9 mouse cellular contexts compared by ENCODE assay signal in the genomic region with DNA sequence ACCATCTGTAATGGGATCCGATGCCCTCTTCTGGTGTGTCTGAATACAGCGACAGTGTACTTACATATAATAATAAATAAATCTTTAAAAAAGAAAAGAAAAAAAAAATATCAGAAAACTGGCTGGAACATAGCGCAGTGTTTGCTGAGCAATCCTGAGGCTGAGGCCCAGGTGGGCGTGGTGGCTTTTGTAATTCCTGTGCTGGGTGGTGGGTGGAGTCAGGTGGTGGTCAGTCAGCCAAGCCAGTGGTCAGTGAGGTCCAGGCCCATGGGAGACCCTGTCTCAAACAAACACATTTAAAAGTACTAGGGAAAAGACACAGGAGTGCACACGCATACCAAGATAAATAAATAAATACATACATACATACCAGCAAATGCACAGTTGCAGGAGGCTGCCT. TPM values are rescaled to one million over a fixed set of nuclear protein-coding genes. Genes with fewer than 3 reads are reported as not detected.
DNase-seq lines count a peak whose midpoint lies in the region; ATAC-seq and TF ChIP-seq lines count a peak whose summit lies in the region.
"Had no signal": no experiment of that assay in that cellular context is flagged by ENCODE, and none has a peak within 500 bp of the region (broad histone marks: within the 10 kb centered on the region; RNA-seq: fewer than 3 reads in every experiment).

No protein-coding gene starts in this region.

- no peak overlapping the region for H3K4me2 ChIP-seq in limb, embryonic 12.5 days
- H3K4me2 ChIP-seq in hindbrain, embryonic 16.5 days (ENCODE audit: low read length): no peak overlapping the region
- H3K4me2 ChIP-seq in neural tube, embryonic 15.5 days: no peak overlapping the region

- no peaks in the 10 kb centered on the region for H3K36me3 ChIP-seq in limb, embryonic 12.5 days
- H3K36me3 ChIP-seq in limb, embryonic 10.5 days: no peaks in the 10 kb centered on the region
- no peaks in the 10 kb centered on the region for H3K36me3 ChIP-seq in hindbrain, embryonic 16.5 days (ENCODE audit: control insufficient read depth, insufficient read depth, low read length)
- peaks cover 12% of the 10 kb centered on the region for H3K36me3 ChIP-seq in neural tube, embryonic 15.5 days

- intact Hi-C loops in gastrocnemius, adult 2 months (cut with DNase I): no loop called here

- no peak overlapping the region for H3K4me3 ChIP-seq in limb, embryonic 12.5 days (replicated peaks)
- no peak overlapping the region for H3K4me3 ChIP-seq in limb, embryonic 10.5 days
- no peak overlapping the region for H3K4me3 ChIP-seq in gastrocnemius, adult 2 months
- H3K4me3 ChIP-seq in hindbrain, embryonic 16.5 days (ENCODE audit: low read length): no peak overlapping the region
- no peak overlapping the region for H3K4me3 ChIP-seq in neural tube, embryonic 15.5 days (replicated peaks)
- H3K4me3 ChIP-seq: megakaryocyte, embryonic 14.5 days had no signal

- H3K27me3 ChIP-seq in limb, embryonic 12.5 days: no peaks in the 10 kb centered on the region
- H3K27me3 ChIP-seq in limb, embryonic 10.5 days (ENCODE audit: low read depth, poor library complexity, severe bottlenecking): no peaks in the 10 kb centered on the region
- H3K27me3 ChIP-seq in hindbrain, embryonic 16.5 days (replicated peaks; ENCODE audit: control insufficient read depth, insufficient read depth, low read length): no peaks in the 10 kb centered on the region
- no peaks in the 10 kb centered on the region for H3K27me3 ChIP-seq in neural tube, embryonic 15.5 days (replicated peaks)

- no peaks in the 10 kb centered on the region for H3K4me1 ChIP-seq in limb, embryonic 12.5 days (replicated peaks)
- H3K4me1 ChIP-seq in limb, embryonic 10.5 days: peaks cover 8% of the 10 kb centered on the region; the same call in 1 of the 2 replicates
- H3K4me1 ChIP-seq in hindbrain, embryonic 16.5 days (ENCODE audit: control insufficient read depth, insufficient read depth, low read depth, low read length): no peaks in the 10 kb centered on the region; the same call in 1 of the 2 replicates
- H3K4me1 ChIP-seq in neural tube, embryonic 15.5 days: peaks cover 15% of the 10 kb centered on the region

- no peak overlapping the region for H3K9ac ChIP-seq in limb, embryonic 12.5 days (replicated peaks)
- no peak overlapping the region for H3K9ac ChIP-seq in hindbrain, embryonic 16.5 days (ENCODE audit: low read depth, low read length)
- no peak overlapping the region for H3K9ac ChIP-seq in neural tube, embryonic 15.5 days (replicated peaks)

- no peak for ATAC-seq in limb, embryonic 12.5 days (ENCODE audit: insufficient number of reproducible peaks, insufficient read depth, low FRiP score, low TSS enrichment, low read depth)
- ATAC-seq in hindbrain, embryonic 16.5 days: no peak
- no peak for ATAC-seq in neural tube, embryonic 15.5 days (ENCODE audit: low FRiP score)

- H3K9me3 ChIP-seq in limb, embryonic 12.5 days: no peaks in the 10 kb centered on the region
- no peaks in the 10 kb centered on the region for H3K9me3 ChIP-seq in limb, embryonic 10.5 days (replicated peaks)
- H3K9me3 ChIP-seq in hindbrain, embryonic 16.5 days (ENCODE audit: control insufficient read depth, low read length): no peaks in the 10 kb centered on the region
- no peaks in the 10 kb centered on the region for H3K9me3 ChIP-seq in neural tube, embryonic 15.5 days (replicated peaks)
- H3K9me3 ChIP-seq: megakaryocyte, embryonic 14.5 days had no signal

- H3K27ac ChIP-seq in limb, embryonic 12.5 days: peak overlapping the region; percentile 54; the same call in 1 of the 2 replicates
- H3K27ac ChIP-seq in limb, embryonic 10.5 days: no peak overlapping the region
- peak overlapping the region; percentile 80 for H3K27ac ChIP-seq in gastrocnemius, adult 2 months
- peak overlapping the region; percentile 54; the same call in 1 of the 2 replicates for H3K27ac ChIP-seq in hindbrain, embryonic 16.5 days (ENCODE audit: low read depth, low read length)
- H3K27ac ChIP-seq in neural tube, embryonic 15.5 days (replicated peaks): peak overlapping the region; percentile 69

- 92% methylated on average over 5 of the region's 5 CpGs for WGBS in limb, embryonic 12.5 days
- WGBS in limb, embryonic 10.5 days: 95% methylated on average over 5 of the region's 5 CpGs
- 94% methylated on average over 5 of the region's 5 CpGs for WGBS in hindbrain, embryonic 16.5 days
- WGBS in neural tube, embryonic 15.5 days: 86% methylated on average over 5 of the region's 5 CpGs

- no peak for DNase-seq in limb, embryonic 10.5 days (ENCODE audit: low spot score)
- DNase-seq in gastrocnemius, adult 2 months: peak; percentile 83
- DNase-seq in natural killer cell, adult 2 months (ENCODE audit: low spot score in 2 of 2): no peak
- no peak for DNase-seq in kidney, postnatal 36 days
- DNase-seq in right cerebral cortex, postnatal 25 days: no peak

- no peak for TF ChIP-seq CTCF in gastrocnemius, adult 2 months (IDR thresholded peaks at IDR 0.05)

RNA-seq across cellular contexts. Expression of a gene that starts 5.5 kb away (rescaled TPM):
- polyA plus RNA-seq in limb, embryonic 12.5 days (2016; fragmentation: Nextera tagmentation; extraction: Ambion mirVana): 121 and 122 TPM in 2 replicates
- polyA plus RNA-seq in limb, embryonic 10.5 days (2016; fragmentation: Nextera tagmentation; extraction: Ambion mirVana): 159 and 173 TPM in 2 replicates
- 10 to 100 TPM; 14.4 to 19.1 TPM for total RNA-seq in gastrocnemius, adult 2 months (2021)
- polyA plus RNA-seq in hindbrain, embryonic 16.5 days (2015; fragmentation: Nextera tagmentation; extraction: Ambion mirVana): 122 and 123 TPM in 2 replicates
- polyA plus RNA-seq in neural tube, embryonic 15.5 days (2015; fragmentation: Nextera tagmentation; extraction: Ambion mirVana): 107 and 121 TPM in 2 replicates

RNA-seq across cellular contexts. Expression of a gene that starts 34.7 kb away (rescaled TPM):
- 46.9 and 47.9 TPM in 2 replicates for polyA plus RNA-seq in limb, embryonic 12.5 days (2016; fragmentation: Nextera tagmentation; extraction: Ambion mirVana)
- polyA plus RNA-seq in limb, embryonic 10.5 days (2016; fragmentation: Nextera tagmentation; extraction: Ambion mirVana): 56.2 and 59.6 TPM in 2 replicates
- 1 to 10 TPM; 6.5 to 7.0 TPM for total RNA-seq in gastrocnemius, adult 2 months (2021)
- polyA plus RNA-seq in hindbrain, embryonic 16.5 days (2015; fragmentation: Nextera tagmentation; extraction: Ambion mirVana): 18.9 TPM in 2 replicates
- 17.3 and 18.6 TPM in 2 replicates for polyA plus RNA-seq in neural tube, embryonic 15.5 days (2015; fragmentation: Nextera tagmentation; extraction: Ambion mirVana)

RNA-seq across cellular contexts. Expression of a gene that starts 45.5 kb away (rescaled TPM):
- 0.33 and 0.87 TPM in 2 replicates for polyA plus RNA-seq in limb, embryonic 12.5 days (2016; fragmentation: Nextera tagmentation; extraction: Ambion mirVana)
- polyA plus RNA-seq in limb, embryonic 10.5 days (2016; fragmentation: Nextera tagmentation; extraction: Ambion mirVana): 0.23 and 0.24 TPM in 2 replicates
- total RNA-seq in gastrocnemius, adult 2 months (2021): under 1 TPM; 0.36 to 0.51 TPM
- polyA plus RNA-seq in hindbrain, embryonic 16.5 days (2015; fragmentation: Nextera tagmentation; extraction: Ambion mirVana): 0.41 and 0.64 TPM in 2 replicates
- polyA plus RNA-seq in neural tube, embryonic 15.5 days (2015; fragmentation: Nextera tagmentation; extraction: Ambion mirVana): not detected in 2 replicates
